Mouse (Mus musculus): ENCODE data around the gene Slamf1. TPM values are rescaled to one million over a fixed set of nuclear protein-coding genes. Genes with fewer than 3 reads are reported as not detected.

The Slamf1 gene
- polyA plus RNA-seq, 1 experiment from 2014 or later, result 1.6 TPM

Other genes starting within 250 kb of the Slamf1 start
- gene Itln1, start 231.8 kb upstream of the Slamf1 start, polyA plus RNA-seq (2015; fragmentation: Nextera tagmentation; extraction: Ambion mirVana), result not detected in 2 replicates
- 0.36 and 0.48 TPM in 2 replicates for gene Cd244a, start 207.9 kb upstream of the Slamf1 start, polyA plus RNA-seq (2015; fragmentation: Nextera tagmentation; extraction: Ambion mirVana)
- gene Ly9, start 159.7 kb upstream of the Slamf1 start, polyA plus RNA-seq (2015; fragmentation: Nextera tagmentation; extraction: Ambion mirVana), result 1.5 and 1.7 TPM in 2 replicates
- gene Slamf7, start 114.1 kb upstream of the Slamf1 start, polyA plus RNA-seq (2015; fragmentation: Nextera tagmentation; extraction: Ambion mirVana), result 1.5 and 1.9 TPM in 2 replicates
- 10.9 and 12.0 TPM in 2 replicates for gene Cd48, start 85.1 kb upstream of the Slamf1 start, polyA plus RNA-seq (2015; fragmentation: Nextera tagmentation; extraction: Ambion mirVana)
- gene Cd84, start 72.6 kb downstream of the Slamf1 start, polyA plus RNA-seq (2015; fragmentation: Nextera tagmentation; extraction: Ambion mirVana), result 6.4 and 7.3 TPM in 2 replicates
- 0.05 TPM in 1 of 2 replicates, not detected in the other for gene Gm10521, start 128.5 kb downstream of the Slamf1 start, polyA plus RNA-seq (2015; fragmentation: Nextera tagmentation; extraction: Ambion mirVana)
- gene Slamf6, start 150.4 kb downstream of the Slamf1 start, polyA plus RNA-seq (2015; fragmentation: Nextera tagmentation; extraction: Ambion mirVana), result 4.1 and 5.0 TPM in 2 replicates

Measured in liver, embryonic 16.5 days (tissue).